Mouse (Mus musculus) WW6 (cell line): ENCODE data around the gene Mrps35.

ENCODE experiments used
- DNase-seq: peaks from one replicate; pipeline ENCODE4 v3.0.0-alpha.2; 2013; ENCODE audit warnings: low read depth, low spot score

Gene Mrps35

GRCm38 (mm10) chr6:147042291-147043290, at the start of gene Mrps35:
Gene Mrps35 (plus strand): TSS chr6:147042764.
- peak; percentile 58 for DNase-seq

GRCm38 (mm10) chr6:146994236-146994635, 48.3 kb upstream of the Mrps35 start:
- peak; percentile 7 for DNase-seq

- no peak for DNase-seq
Observed at GRCm38 (mm10) chr6:146995391-146995790, 47.2 kb upstream of the Mrps35 start.

GRCm38 (mm10) chr6:146995878-146996277, 46.7 kb upstream of the Mrps35 start:
- no peak for DNase-seq

- DNase-seq = no peak
Observed at GRCm38 (mm10) chr6:146997006-146997405, 45.6 kb upstream of the Mrps35 start.

- DNase-seq = no peak
Observed at GRCm38 (mm10) chr6:146998710-146999109, 43.9 kb upstream of the Mrps35 start.

- DNase-seq = no peak
Observed at GRCm38 (mm10) chr6:146999302-146999701, 43.3 kb upstream of the Mrps35 start.

- DNase-seq = no peak
Observed at GRCm38 (mm10) chr6:146999755-147000154, 42.8 kb upstream of the Mrps35 start.

- DNase-seq = no peak
Observed at GRCm38 (mm10) chr6:147008148-147008547, 34.4 kb upstream of the Mrps35 start.

- no peak for DNase-seq
Observed at GRCm38 (mm10) chr6:147010358-147010757, 32.2 kb upstream of the Mrps35 start.

GRCm38 (mm10) chr6:147010811-147011520, 31.6 kb upstream of the Mrps35 start:
- no peak for DNase-seq

- DNase-seq = no peak
Observed at GRCm38 (mm10) chr6:147011555-147011954, 31.0 kb upstream of the Mrps35 start.

GRCm38 (mm10) chr6:147011977-147012376, 30.6 kb upstream of the Mrps35 start:
- no peak for DNase-seq

- no peak for DNase-seq
Observed at GRCm38 (mm10) chr6:147013546-147013945, 29.0 kb upstream of the Mrps35 start.

GRCm38 (mm10) chr6:147017906-147018305, 24.7 kb upstream of the Mrps35 start:
- no peak for DNase-seq

- DNase-seq = no peak
Observed at GRCm38 (mm10) chr6:147018364-147018763, 24.2 kb upstream of the Mrps35 start.

- no peak for DNase-seq
Observed at GRCm38 (mm10) chr6:147021181-147021580, 21.4 kb upstream of the Mrps35 start.

GRCm38 (mm10) chr6:147022375-147023132, 20.0 kb upstream of the Mrps35 start:
- no peak for DNase-seq

- no peak for DNase-seq
Observed at GRCm38 (mm10) chr6:147023133-147023395, 19.5 kb upstream of the Mrps35 start.

GRCm38 (mm10) chr6:147023568-147023967, 19.0 kb upstream of the Mrps35 start:
- DNase-seq = no peak

- DNase-seq = no peak
Observed at GRCm38 (mm10) chr6:147024761-147025160, 17.8 kb upstream of the Mrps35 start.

GRCm38 (mm10) chr6:147028396-147028795, 14.2 kb upstream of the Mrps35 start:
- no peak for DNase-seq
